Mouse (Mus musculus) liver, embryonic 14.5 days (tissue): ENCODE measurements around the gene Inpp4b.

ENCODE experiments used
- CTCF ChIP-seq: IDR thresholded peaks from 2 replicates; pipeline ENCODE4 v1.5.1; 2016; ENCODE audit warnings: antibody characterized with exemption, low read depth, control low read depth
- EP300 ChIP-seq: IDR thresholded peaks from 2 replicates; pipeline ENCODE4 v1.6.1; 2016; ENCODE audit warnings: antibody characterized with exemption, low read depth

DNA sequence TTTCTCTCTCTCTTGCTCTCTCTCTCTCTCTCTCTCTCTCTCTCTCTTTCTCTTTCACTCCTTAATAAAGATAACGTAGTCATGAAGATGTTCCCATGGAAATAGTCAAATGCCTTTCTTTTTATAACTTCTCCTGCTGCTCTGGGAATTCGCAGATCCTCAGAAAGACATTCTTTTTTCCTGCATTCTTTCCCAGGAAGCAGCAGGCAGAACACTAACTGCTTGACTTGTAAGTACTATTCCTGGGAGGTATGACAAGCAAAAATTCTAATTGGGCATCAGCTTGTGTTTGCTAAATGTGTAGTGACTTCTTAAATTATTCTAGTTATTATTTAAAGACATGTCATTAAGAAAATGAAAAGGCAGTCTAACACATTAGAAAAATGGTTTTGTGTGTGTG, 482.6 kb downstream of the Inpp4b start:
- TF ChIP-seq CTCF (no peak), EP300 (no peak)
